Mouse (Mus musculus): ENCODE measurements around the gene Stk35.
"Not testable (repeated sequence)": the region's sequence is repeated elsewhere in the genome, so short reads cannot be mapped to it uniquely, and the experiment has no call there.

Stk35 gene

DNA sequence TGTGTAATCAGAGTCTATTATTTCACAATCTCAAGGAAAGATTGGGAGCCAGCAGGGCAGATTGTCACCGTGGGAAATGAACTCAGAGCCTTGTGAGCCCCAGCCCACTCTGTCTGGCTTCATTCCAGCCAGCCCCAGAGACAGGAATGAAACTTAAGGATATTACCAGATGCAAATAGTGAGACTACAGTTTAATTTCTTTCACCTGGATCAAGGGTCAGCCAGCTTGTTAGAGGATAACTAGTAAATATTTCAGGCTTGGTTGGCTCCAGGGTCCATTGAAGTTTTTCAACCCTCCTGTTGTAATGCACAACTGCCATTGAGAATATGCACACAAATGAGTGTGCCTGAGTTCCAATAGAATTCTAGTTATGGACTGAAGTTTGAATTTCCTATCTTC is 36.6 kb downstream of the Stk35 start:
- DNase-seq: no peak

DNA sequence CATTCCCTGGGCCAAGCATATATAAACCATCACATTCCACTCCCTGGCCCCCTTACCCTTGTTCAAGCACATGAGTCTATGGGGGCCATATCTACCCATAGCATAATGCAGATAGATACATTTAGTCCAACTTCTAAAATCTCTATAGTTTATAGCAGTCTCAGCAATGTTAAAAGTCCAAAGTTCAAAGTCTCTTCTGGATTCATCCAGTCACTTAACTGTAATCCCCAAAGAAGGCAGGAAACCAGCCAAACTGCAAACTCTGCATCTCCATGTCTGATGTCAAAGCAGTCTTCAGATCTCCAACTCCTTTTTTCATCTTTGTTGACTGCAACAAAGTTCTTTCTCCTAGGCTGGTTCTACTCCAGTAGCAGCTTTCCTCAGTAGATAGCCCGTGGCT is 38.0 kb downstream of the Stk35 start:
- DNase-seq: no peak

DNA sequence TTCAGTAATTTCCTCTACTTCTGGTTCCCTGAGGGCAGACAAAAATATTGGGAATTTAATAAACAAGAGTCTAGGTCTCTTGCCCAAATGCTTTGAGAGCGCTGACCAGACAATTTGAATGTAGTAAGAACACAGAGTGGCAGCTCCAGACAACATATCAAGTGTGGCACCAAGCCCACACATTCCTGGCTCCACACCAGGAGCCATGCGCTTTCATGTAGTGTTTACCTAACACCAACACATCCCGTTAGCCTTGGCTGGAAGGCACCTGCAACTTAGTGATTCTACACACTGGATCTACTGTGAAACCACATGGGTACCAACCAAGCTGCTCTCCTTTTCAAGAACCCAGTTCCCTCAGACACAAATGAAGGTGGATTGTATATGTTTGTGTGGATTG is 45.5 kb downstream of the Stk35 start:
- DNase-seq: no peak

DNA sequence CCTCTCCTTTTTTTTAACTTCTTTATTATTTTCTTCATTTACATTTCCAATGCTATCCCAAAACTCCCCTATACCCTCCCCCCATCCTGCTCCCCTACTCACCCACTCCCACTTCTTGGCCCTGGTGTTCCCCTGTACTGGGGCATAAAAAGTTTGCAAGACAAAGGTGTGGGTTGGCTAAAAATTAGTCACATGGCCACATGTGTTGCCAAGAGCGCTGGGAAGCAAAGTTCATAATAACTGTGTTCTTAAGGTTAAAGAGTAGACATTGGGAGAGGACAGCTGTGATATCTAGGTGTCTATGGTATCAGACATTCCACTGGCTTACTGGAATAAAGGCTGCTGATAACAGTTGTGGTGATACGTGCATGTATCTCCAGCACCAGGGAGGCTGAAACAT is 46.2 kb downstream of the Stk35 start:
- no peak for DNase-seq

DNA sequence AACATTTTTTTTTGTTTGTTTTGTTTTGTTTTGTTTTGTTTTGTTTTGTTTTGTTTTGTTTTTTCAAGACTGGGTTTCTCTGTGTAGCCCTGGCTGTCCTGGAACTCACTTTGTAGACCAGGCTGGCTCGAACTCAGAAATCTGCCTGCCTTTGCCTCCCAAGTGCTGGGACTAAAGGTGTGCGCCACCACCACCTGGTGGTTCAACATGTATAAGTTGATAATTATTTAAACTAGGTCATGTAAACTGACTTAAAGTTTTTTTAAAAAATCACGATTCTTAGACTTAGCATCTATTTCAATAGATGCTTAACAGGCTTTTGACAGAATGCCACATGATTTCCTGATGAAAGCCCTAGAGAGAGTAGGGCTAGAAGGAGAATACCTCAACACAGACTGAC is 48.8 kb downstream of the Stk35 start:
- not testable (repeated sequence) for DNase-seq

DNA sequence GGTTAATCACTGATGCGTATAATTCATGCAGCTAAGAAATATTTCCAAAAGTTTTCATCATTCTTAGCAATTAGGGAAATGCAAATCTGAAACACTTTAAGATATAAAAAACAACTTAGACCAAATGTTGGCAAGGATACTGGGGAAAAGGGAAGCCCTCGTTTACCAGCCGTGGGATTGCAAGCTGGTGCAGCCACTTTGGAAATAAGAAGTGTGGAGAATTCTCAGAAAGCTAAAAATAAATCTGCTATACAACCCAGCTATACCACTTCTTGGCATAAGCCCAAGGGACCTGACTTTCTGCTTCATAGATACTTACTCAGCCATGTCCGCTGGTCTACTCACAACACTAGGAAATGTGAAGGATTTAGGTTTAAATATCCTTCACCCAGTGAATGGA is 51.2 kb downstream of the Stk35 start:
- DNase-seq: no peak

DNA sequence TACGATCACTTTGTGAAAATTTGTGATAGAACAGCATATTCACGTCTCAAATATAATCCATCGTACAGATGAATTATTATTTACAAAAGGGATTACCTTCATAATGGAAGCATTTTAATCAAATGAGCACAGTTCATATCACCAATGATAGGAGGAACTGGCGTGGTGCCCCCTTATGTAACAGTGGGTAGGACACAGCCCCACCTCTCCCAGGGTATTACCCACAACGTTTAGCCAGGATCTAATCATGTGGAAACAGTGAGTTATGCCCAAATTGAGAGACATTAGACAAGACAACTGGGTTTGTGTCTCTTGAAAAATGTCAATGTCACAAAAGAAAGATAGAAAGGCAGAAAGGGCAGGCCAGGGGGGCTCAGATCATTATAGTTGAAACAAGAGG is 62.9 kb downstream of the Stk35 start:
- peak; percentile 29 to 54 for DNase-seq

DNA sequence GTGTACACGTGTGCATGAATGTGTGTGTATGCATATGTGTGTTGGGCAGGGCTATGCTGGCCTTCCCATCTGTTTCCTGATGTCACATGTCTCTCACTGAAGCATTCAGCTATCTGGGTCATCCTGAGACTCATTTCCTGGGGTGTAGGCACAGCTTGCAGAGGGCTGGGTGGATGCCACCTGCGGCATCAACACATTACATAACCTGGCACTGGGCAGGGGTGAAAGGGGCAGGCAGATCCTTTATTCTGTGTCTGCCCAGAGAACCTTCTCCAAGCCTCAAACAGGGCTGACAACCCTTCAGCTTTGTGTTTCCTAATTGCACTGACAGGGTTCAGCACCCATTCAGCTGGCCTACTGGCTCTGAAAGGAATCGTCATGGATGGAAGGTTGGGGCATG is 64.6 kb downstream of the Stk35 start:
- DNase-seq: peak; percentile 83 to 85

DNA sequence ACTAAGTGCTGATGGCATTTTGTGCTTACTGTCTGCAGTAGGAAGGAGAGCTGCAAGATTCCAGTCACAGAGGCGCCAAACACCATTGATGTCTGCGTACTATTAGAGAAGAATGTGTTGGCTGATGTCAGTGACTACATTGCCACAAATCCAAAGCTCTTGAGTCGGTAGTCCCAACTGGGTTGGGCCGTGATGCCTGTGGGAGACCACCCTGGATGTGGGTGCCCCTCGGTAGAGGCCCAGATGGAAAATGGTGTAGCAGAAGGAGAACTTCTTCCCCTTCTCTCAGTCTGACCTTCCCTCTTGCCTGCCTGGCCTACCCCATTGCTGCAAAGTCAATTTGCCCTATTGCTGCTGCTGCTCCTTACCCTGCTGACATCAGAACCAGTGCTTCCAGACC is 68.8 kb downstream of the Stk35 start:
- DNase-seq: no peak

DNA sequence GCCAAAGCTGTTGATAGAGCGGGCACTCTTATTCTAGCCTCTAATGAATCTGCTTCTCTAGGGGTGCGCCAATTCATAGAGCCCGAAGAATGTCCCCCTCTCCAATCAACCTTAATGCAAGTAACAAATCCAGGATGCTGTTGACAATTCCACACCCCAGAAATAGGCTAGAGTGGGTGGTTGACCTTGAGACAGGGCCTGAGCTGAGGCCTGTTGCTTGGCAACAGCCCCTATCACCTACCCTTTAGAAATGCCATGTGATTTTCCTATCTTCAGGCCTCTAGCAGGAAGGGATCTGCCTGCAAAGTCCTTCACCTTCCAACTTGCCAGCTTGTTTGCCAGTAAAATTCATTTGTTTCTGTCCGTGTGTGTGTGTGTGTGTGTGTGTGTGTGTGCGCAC is 70.9 kb downstream of the Stk35 start:
- no peak for DNase-seq

DNA sequence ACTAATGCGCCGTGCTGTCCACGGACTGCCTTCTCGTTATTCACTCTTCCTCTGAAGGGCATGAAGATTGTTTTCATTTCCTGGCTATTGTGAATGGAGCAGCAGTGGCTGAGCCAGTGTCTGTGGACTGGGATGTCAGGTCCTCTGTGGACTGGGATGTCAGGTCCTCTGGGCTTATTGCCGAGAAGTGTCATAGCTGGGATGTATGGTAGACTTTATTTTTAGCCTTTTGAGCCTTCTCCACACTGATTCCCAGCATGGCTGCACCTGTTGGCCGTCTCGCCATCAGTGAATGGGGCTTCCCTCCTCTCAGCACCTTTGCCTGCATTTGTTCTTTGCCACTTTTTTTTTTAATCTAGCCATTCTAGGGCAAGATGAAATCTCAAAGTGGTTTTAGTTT is 71.8 kb downstream of the Stk35 start:
- peak; percentile 27 to 34 for DNase-seq

DNA sequence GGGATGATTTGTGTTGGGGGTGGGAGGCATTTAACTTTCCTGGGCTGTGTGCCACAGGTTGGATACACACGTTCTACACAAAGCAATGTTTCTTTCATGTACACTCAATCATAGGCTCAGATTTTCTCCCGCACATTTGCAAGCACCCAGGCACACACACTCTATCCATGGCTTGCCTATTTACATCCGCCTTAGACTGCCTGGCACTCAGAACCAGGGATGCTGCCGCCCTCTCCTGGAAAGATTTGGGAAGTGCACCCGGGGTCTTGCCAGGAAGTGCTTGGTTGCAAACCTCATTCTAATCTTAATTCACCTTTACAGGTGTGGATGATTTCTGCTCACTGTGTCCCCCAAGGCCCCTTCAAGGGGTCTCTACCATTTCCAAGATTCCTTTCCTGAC is 73.2 kb downstream of the Stk35 start:
- DNase-seq: peak; percentile 91 to 96

DNA sequence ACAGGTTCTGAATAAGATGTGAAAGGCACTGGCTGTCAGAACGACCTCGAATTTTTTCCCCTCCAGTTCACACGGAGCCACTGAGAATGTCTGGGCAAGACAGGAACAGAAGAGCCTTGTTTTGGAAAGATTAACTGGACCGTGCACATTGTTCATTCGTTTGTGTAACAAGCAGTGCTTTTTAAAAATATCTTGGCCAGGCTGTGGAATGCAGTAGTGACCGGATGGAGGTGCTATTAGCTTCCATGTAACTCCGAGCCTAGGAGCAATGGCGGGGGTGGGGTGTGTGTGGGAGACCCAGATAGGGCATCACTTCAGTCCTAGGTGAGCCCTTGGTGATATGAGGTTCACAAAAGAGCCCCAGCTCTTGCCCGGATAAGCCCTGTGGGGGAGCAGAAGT is 73.8 kb downstream of the Stk35 start:
- DNase-seq: peak; percentile 28 to 29

DNA sequence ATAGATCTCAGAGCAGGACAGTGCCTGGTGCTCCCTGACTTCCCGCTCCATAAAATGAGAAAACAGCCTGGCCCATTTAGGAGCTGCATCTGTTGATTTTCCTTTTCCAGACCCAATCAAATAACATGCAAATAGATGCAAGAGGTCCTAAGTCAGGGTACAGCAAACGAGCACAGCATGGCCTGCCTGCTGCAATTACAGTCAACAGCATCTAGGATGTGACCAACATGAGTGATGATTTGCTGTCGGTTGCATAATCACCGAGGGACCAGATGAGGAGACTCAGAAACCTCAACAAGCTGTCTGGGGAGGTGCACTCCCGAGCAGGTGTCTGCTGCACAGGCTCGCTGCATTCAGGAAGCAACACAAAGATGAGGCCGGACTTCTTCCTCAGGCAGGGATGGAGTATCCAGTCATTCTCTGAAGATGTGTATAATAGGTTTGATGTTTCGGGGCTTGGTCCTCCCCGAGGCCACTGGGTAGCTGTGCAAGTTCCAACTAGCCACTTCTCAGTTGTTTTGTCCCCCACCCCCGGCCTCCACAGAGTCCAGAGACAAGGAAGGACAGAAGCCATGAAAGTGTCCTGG is 74.3 kb downstream of the Stk35 start:
- no peak for DNase-seq

DNA sequence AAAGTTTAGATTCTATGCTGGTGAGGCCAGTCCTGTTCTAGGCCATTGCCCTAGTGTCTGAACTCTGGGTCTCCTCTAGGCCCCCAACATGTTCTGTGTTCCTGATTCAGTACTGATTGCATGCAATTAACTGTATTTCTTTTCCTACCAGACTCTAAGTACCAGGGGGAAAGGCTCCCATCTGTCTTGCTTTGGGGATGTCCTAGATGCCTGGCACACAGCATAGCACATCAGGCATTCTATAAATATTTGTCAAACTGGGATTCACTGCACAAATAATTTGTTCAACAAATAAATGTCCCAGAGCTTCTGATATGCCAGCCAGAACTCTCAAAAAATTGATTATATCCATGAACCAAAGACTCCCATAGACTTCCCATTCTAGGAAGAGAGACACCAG is 76.6 kb downstream of the Stk35 start:
- no peak for DNase-seq

DNA sequence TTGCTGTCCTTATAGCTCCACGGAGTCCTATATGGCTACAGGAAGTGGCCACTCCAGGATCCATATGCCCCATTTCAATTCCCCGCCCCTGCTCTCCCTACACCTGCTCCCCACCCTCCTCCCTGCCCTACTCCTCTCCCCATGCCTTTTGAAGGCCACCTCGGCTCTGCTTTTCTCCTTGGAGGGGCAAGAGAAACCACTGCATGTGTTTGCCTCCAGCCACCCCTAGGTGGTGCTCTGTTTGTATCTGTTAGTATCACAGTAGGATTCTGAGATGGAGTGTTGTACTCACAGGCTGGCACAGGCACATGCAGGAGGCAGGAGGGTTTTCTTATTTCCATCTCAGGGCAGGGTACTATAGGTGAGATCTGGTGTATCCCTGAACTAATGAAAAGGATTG is 79.5 kb downstream of the Stk35 start:
- DNase-seq: peak; percentile 61 to 66

DNA sequence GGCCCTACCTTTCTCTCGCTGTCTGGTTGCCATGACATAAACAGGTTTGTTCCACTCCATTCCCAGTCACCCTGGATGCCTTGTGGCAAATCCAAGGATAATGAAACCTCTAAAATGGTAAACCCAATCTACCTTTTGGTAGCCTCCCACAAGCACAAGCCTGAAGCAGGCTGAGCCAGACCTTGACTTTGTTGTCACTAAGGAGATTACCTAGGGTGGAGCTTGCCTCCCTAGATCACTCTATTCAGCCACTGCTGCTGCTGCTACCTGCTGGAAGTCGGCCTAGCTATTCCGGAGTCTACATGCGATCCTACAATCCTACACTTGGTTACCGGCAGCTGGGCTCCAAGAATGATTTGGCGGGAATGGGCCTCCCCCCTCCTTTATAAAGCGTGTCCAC is 79.9 kb downstream of the Stk35 start:
- no peak for DNase-seq

DNA sequence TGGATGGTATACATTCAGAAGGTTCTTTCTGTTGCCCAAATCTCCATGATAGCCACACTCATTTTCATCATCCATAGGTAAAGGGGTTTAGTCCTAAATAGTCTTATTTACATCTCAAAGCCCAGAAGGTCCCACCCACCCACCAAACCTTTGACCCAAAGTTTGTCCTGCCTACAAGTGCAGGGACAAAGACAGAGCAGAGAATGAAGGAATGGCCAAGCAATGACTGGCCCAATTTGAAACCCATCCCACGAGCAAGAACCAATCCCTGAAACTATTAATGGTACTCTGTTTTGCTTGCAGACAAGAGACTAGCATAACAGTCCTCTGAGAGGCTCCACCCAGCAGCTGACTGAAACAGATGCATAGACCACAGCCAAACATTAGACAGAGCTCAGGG is 81.6 kb downstream of the Stk35 start:
- no peak for DNase-seq

Data from cerebellum, postnatal 36 days (tissue).